Mouse (Mus musculus): ENCODE data around the gene Ppp1r3d. TPM values are rescaled to one million over a fixed set of nuclear protein-coding genes. Genes with fewer than 3 reads are reported as not detected.

Gene Ppp1r3d
- polyA plus RNA-seq, 1 experiment = 16.1 TPM

- H3K4me1 ChIP-seq (ENCODE audit: control insufficient read depth, insufficient read depth, insufficient read length, low read length) = no peaks in the 10 kb centered on the region
- no peak overlapping the region for H3K4me3 ChIP-seq (ENCODE audit: insufficient read depth, low read depth, low read length)
- no peak overlapping the region for H3K27ac ChIP-seq (replicated peaks; ENCODE audit: low read depth, low read length)
These were observed 12.0 kb upstream of the Ppp1r3d start for GRCm38 (mm10) chr2:178426229-178426628.

- Histone ChIP-seq H3K27ac (replicated peaks; ENCODE audit: low read depth, low read length) (no peak overlapping the region), H3K4me3 (ENCODE audit: insufficient read depth, low read depth, low read length) (no peak overlapping the region)
These were observed 9.0 kb upstream of the Ppp1r3d start for GRCm38 (mm10) chr2:178423223-178423622.

GRCm38 (mm10) chr2:178422186-178422585 is 7.9 kb upstream of the Ppp1r3d start:
- H3K4me3 ChIP-seq (ENCODE audit: insufficient read depth, low read depth, low read length) = no peak overlapping the region
- no peaks in the 10 kb centered on the region for H3K4me1 ChIP-seq (ENCODE audit: control insufficient read depth, insufficient read depth, insufficient read length, low read length)
- H3K27ac ChIP-seq (replicated peaks; ENCODE audit: low read depth, low read length) = no peak overlapping the region

More at GRCm38 (mm10) chr2:178423223-178423622, 9.0 kb upstream of the Ppp1r3d start:
- no peaks in the 10 kb centered on the region for H3K4me1 ChIP-seq (ENCODE audit: control insufficient read depth, insufficient read depth, insufficient read length, low read length)

- Histone ChIP-seq H3K4me1 (ENCODE audit: control insufficient read depth, insufficient read depth, insufficient read length, low read length) (no peaks in the 10 kb centered on the region), H3K27ac (replicated peaks; ENCODE audit: low read depth, low read length) (no peak overlapping the region), H3K4me3 (ENCODE audit: insufficient read depth, low read depth, low read length) (no peak overlapping the region)
These were observed 7.3 kb upstream of the Ppp1r3d start for GRCm38 (mm10) chr2:178421603-178422002.

GRCm38 (mm10) chr2:178420576-178420975 is 6.3 kb upstream of the Ppp1r3d start:
- no peaks in the 10 kb centered on the region for H3K4me1 ChIP-seq (ENCODE audit: control insufficient read depth, insufficient read depth, insufficient read length, low read length)
- no peak overlapping the region for H3K4me3 ChIP-seq (ENCODE audit: insufficient read depth, low read depth, low read length)
- H3K27ac ChIP-seq (replicated peaks; ENCODE audit: low read depth, low read length) = no peak overlapping the region

GRCm38 (mm10) chr2:178416970-178417369 is 2.7 kb upstream of the Ppp1r3d start:
- Histone ChIP-seq H3K4me1 (ENCODE audit: control insufficient read depth, insufficient read depth, insufficient read length, low read length) (peaks cover 2% of the 10 kb centered on the region; the same call in 1 of the 2 replicates), H3K4me3 (ENCODE audit: insufficient read depth, low read depth, low read length) (no peak overlapping the region), H3K27ac (replicated peaks; ENCODE audit: low read depth, low read length) (no peak overlapping the region)

- H3K4me1 ChIP-seq (ENCODE audit: control insufficient read depth, insufficient read depth, insufficient read length, low read length) = peaks cover 2% of the 10 kb centered on the region; the same call in 1 of the 2 replicates
- H3K4me3 ChIP-seq (ENCODE audit: insufficient read depth, low read depth, low read length) = no peak overlapping the region
- no peak overlapping the region for H3K27ac ChIP-seq (replicated peaks; ENCODE audit: low read depth, low read length)
These were observed 2.2 kb upstream of the Ppp1r3d start for GRCm38 (mm10) chr2:178416427-178416826.

GRCm38 (mm10) chr2:178415150-178415448 is 827 bp upstream of the Ppp1r3d start:
- Histone ChIP-seq H3K4me1 (ENCODE audit: control insufficient read depth, insufficient read depth, insufficient read length, low read length) (peaks cover 6% of the 10 kb centered on the region; the same call in 1 of the 2 replicates), H3K27ac (replicated peaks; ENCODE audit: low read depth, low read length) (0 out of 2 replicates have a peak overlapping the region, but pooled peaks have one; percentile 52), H3K4me3 (ENCODE audit: insufficient read depth, low read depth, low read length) (peak overlapping the region; percentile 29)

GRCm38 (mm10) chr2:178413481-178414260 is 601 bp downstream of the Ppp1r3d start:
- Histone ChIP-seq H3K27ac (replicated peaks; ENCODE audit: low read depth, low read length) (peak overlapping the region; percentile 94), H3K4me3 (ENCODE audit: insufficient read depth, low read depth, low read length) (peak overlapping the region; percentile 96), H3K4me1 (ENCODE audit: control insufficient read depth, insufficient read depth, insufficient read length, low read length) (peaks cover 9% of the 10 kb centered on the region)

- Histone ChIP-seq H3K4me3 (ENCODE audit: insufficient read depth, low read depth, low read length) (peak overlapping the region; percentile 96), H3K27ac (replicated peaks; ENCODE audit: low read depth, low read length) (peak overlapping the region; percentile 94), H3K4me1 (ENCODE audit: control insufficient read depth, insufficient read depth, insufficient read length, low read length) (peaks cover 9% of the 10 kb centered on the region)
These were observed 1.2 kb downstream of the Ppp1r3d start for GRCm38 (mm10) chr2:178413081-178413480.

GRCm38 (mm10) chr2:178412598-178412997 is 1.7 kb downstream of the Ppp1r3d start:
- peak overlapping the region; percentile 94; the same call in 1 of the 2 replicates for H3K27ac ChIP-seq (replicated peaks; ENCODE audit: low read depth, low read length)
- H3K4me3 ChIP-seq (ENCODE audit: insufficient read depth, low read depth, low read length) = peak overlapping the region; percentile 96
- peaks cover 9% of the 10 kb centered on the region for H3K4me1 ChIP-seq (ENCODE audit: control insufficient read depth, insufficient read depth, insufficient read length, low read length)

- Histone ChIP-seq H3K27ac (replicated peaks; ENCODE audit: low read depth, low read length) (peak overlapping the region; percentile 75), H3K4me3 (ENCODE audit: insufficient read depth, low read depth, low read length) (no peak overlapping the region), H3K4me1 (ENCODE audit: control insufficient read depth, insufficient read depth, insufficient read length, low read length) (peaks cover 9% of the 10 kb centered on the region)
These were observed 4.0 kb downstream of the Ppp1r3d start for GRCm38 (mm10) chr2:178410286-178410685.

- H3K4me3 ChIP-seq (ENCODE audit: insufficient read depth, low read depth, low read length) = no peak overlapping the region
- peaks cover 7% of the 10 kb centered on the region for H3K4me1 ChIP-seq (ENCODE audit: control insufficient read depth, insufficient read depth, insufficient read length, low read length)
- H3K27ac ChIP-seq (replicated peaks; ENCODE audit: low read depth, low read length) = peak overlapping the region; percentile 77; the same call in 1 of the 2 replicates
These were observed 5.2 kb downstream of the Ppp1r3d start for GRCm38 (mm10) chr2:178409024-178409423.

GRCm38 (mm10) chr2:178407053-178407815 is 7.0 kb downstream of the Ppp1r3d start, which contains the start of gene Sycp2:
Sycp2 (minus strand) TSS chr2:178407685.
- H3K4me3 ChIP-seq (ENCODE audit: insufficient read depth, low read depth, low read length) = no peak within 1 kb of the TSS
- peaks cover 7% of the 10 kb centered on the region; the same call in 1 of the 2 replicates for H3K4me1 ChIP-seq (ENCODE audit: control insufficient read depth, insufficient read depth, insufficient read length, low read length)
- H3K27ac ChIP-seq (replicated peaks; ENCODE audit: low read depth, low read length) = peak within 1 kb of the TSS; percentile 64

Measured in brown adipose tissue, adult 24 weeks (tissue).